ENCODE assay signal across 14 mouse cellular contexts in the genomic region with DNA sequence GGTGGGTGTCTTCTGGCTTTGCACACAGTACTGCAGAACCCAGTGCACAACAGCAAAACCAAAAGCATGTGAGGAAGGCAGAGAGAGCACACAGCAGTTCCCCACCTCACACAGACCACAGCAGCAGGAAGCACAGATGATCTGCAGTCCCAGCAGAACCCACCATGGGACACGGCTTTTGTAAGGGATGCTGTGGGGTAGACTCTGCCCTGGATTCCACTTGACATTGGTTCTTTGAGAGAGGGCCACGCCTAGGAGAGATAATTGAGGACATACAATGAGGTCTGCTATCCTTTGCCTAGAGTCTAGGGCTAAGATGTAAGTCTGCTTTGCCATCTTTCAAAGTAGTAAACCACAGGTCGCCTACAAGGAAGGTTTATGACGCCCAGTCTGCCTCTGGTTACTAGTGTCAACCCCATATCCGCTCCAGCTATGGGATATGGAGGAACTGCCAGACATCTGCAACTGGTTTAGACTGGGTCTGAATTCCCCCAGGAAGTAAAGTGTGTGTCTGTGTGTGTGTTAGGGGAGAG.
DNase-seq lines count a peak whose midpoint lies in the region; ATAC-seq and TF ChIP-seq lines count a peak whose summit lies in the region.
"Had no signal": no experiment of that assay in that cellular context is flagged by ENCODE, and none has a peak within 500 bp of the region (broad histone marks: within the 10 kb centered on the region; RNA-seq: fewer than 3 reads in every experiment).

No protein-coding gene starts in this region.

- H3K9ac ChIP-seq in liver, embryonic 11.5 days (ENCODE audit: low read depth, low read length) = no peak overlapping the region
- no peak overlapping the region for H3K9ac ChIP-seq in midbrain, postnatal 0 days (replicated peaks; ENCODE audit: low read length, poor library complexity, severe bottlenecking)
- H3K9ac ChIP-seq: forebrain, embryonic 15.5 days; lung, embryonic 14.5 days had no signal

- peak; percentile 41; the same call in 1 of the 2 replicates for ATAC-seq in megakaryocyte-erythroid progenitor cell, adult 5-6 weeks (replicated peaks; ENCODE audit: low FRiP score, low TSS enrichment, poor library complexity, severe bottlenecking)
- ATAC-seq in liver, embryonic 11.5 days (replicated peaks; ENCODE audit: low FRiP score) = no peak
- ATAC-seq in midbrain, postnatal 0 days (ENCODE audit: low FRiP score) = no peak
- ATAC-seq: forebrain, embryonic 15.5 days had no signal

- no peak for TF ChIP-seq POLR2A in spleen, adult 2 months (IDR thresholded peaks at IDR 0.05; ENCODE audit: low read depth, low read length)

- WGBS in spleen, adult 2 months = 27% methylated on average over 5 of the region's 5 CpGs
- 52% methylated on average over 5 of the region's 5 CpGs for WGBS in liver, embryonic 11.5 days
- 87% methylated on average over 5 of the region's 5 CpGs for WGBS in midbrain, postnatal 0 days

- H3K4me1 ChIP-seq in spleen, adult 2 months (ENCODE audit: control insufficient read depth, insufficient read depth, insufficient read length) = peaks cover 3% of the 10 kb centered on the region
- H3K4me1 ChIP-seq in liver, embryonic 11.5 days (replicated peaks; ENCODE audit: control insufficient read depth, insufficient read depth, low read length) = no peaks in the 10 kb centered on the region
- H3K4me1 ChIP-seq in midbrain, postnatal 0 days (ENCODE audit: insufficient read depth, low read length) = no peaks in the 10 kb centered on the region
- H3K4me1 ChIP-seq: forebrain, embryonic 15.5 days had no signal

- H3K36me3 ChIP-seq in spleen, adult 2 months (ENCODE audit: control insufficient read depth, insufficient read depth, low read length) = no peaks in the 10 kb centered on the region
- no peaks in the 10 kb centered on the region for H3K36me3 ChIP-seq in liver, embryonic 11.5 days (ENCODE audit: control insufficient read depth, insufficient read depth, low read length)
- H3K36me3 ChIP-seq in midbrain, postnatal 0 days (ENCODE audit: insufficient read depth, low read length) = no peaks in the 10 kb centered on the region
- H3K36me3 ChIP-seq: forebrain, embryonic 15.5 days had no signal

- H3K27me3 ChIP-seq in spleen, adult 2 months (ENCODE audit: control insufficient read depth, insufficient read depth, low read length) = no peaks in the 10 kb centered on the region
- no peaks in the 10 kb centered on the region for H3K27me3 ChIP-seq in liver, embryonic 11.5 days (replicated peaks; ENCODE audit: control insufficient read depth, insufficient read depth, low read length)
- H3K27me3 ChIP-seq in midbrain, postnatal 0 days (ENCODE audit: insufficient read depth, low read length) = no peaks in the 10 kb centered on the region
- H3K27me3 ChIP-seq: forebrain, embryonic 15.5 days had no signal

- no peaks in the 10 kb centered on the region for H3K9me3 ChIP-seq in liver, embryonic 11.5 days (ENCODE audit: control insufficient read depth, low read length)
- H3K9me3 ChIP-seq in midbrain, postnatal 0 days (ENCODE audit: low read length) = no peaks in the 10 kb centered on the region
- H3K9me3 ChIP-seq: forebrain, embryonic 15.5 days had no signal

- DNase-seq in spleen, adult 2 months (ENCODE audit: low read depth in 1 of 2, low spot score in 2 of 2) = peak in 1 of 2 experiments; percentile 7
- DNase-seq in spleen, adult 12 weeks (ENCODE audit: low spot score) = no peak
- peak; percentile 78 for DNase-seq in forelimb bud, embryonic 11.5 days (ENCODE audit: low read depth, low spot score)
- peak; percentile 65 to 76 for DNase-seq in thymus, postnatal 36 days
- no peak for DNase-seq in liver, embryonic 11.5 days (ENCODE audit: low spot score)
- DNase-seq in midbrain, postnatal 0 days (ENCODE audit: low spot score) = no peak
- no peak for DNase-seq in adrenal gland, postnatal 10 days
- DNase-seq: adrenal gland, postnatal 14 days; cerebellum, adult 2 months; lung, embryonic 14.5 days had no signal

- no peak for TF ChIP-seq CTCF in spleen, adult 2 months (IDR thresholded peaks at IDR 0.05; ENCODE audit: extremely low read depth, insufficient read depth, insufficient read length, insufficient replicate concordance)
- TF ChIP-seq CTCF in midbrain, postnatal 0 days (IDR thresholded peaks at IDR 0.05) = no peak

- H3K4me3 ChIP-seq in spleen, adult 2 months (ENCODE audit: extremely low read depth, insufficient read depth, insufficient read length) = no peak overlapping the region
- no peak overlapping the region for H3K4me3 ChIP-seq in liver, embryonic 11.5 days (ENCODE audit: low read depth, low read length)
- no peak overlapping the region for H3K4me3 ChIP-seq in midbrain, postnatal 0 days (ENCODE audit: low read depth, low read length)
- H3K4me3 ChIP-seq: forebrain, embryonic 15.5 days; myocyte had no signal

- H3K27ac ChIP-seq in spleen, adult 2 months (ENCODE audit: insufficient read depth, low read length) = peak overlapping the region; percentile 43; the same call in 1 of the 2 replicates
- no peak overlapping the region for H3K27ac ChIP-seq in liver, embryonic 11.5 days (ENCODE audit: low read depth, low read length)
- H3K27ac ChIP-seq in midbrain, postnatal 0 days (ENCODE audit: low read depth, low read length) = no peak overlapping the region
- H3K27ac ChIP-seq: forebrain, embryonic 15.5 days had no signal

- H3K4me2 ChIP-seq in liver, embryonic 11.5 days = no peak overlapping the region
- no peak overlapping the region for H3K4me2 ChIP-seq in midbrain, postnatal 0 days (ENCODE audit: low read depth, low read length, poor library complexity, severe bottlenecking)
- H3K4me2 ChIP-seq: forebrain, embryonic 15.5 days; heart, embryonic 11.5 days; lung, embryonic 14.5 days had no signal

Comparison
In these comparisons a context has a peak if more than half of its experiments do, and no peak if none do; other contexts are left out.
1. DNase-seq: peak in forelimb bud, embryonic 11.5 days (single experiment) and thymus, postnatal 36 days (2 of 2); none in spleen, adult 12 weeks (single experiment), liver, embryonic 11.5 days (single experiment), midbrain, postnatal 0 days (single experiment) and adrenal gland, postnatal 10 days (single experiment).